Mouse (Mus musculus) kidney, embryonic 15.5 days (tissue): ENCODE data around the gene Mpv17l. TPM values are rescaled to one million over a fixed set of nuclear protein-coding genes. Genes with fewer than 3 reads are reported as not detected.
"Not testable (repeated sequence)": the region's sequence is repeated elsewhere in the genome, so short reads cannot be mapped to it uniquely, and the experiment has no call there.

Experiments used
- ATAC-seq: fragments of 200-750 bp; cut with Nextera tagmentation; replicated peaks from 2 replicates; pipeline ENCODE4 v1.8.0; 2017; ENCODE audit warnings: moderate TSS enrichment; ENCODE audit not compliant: low FRiP score
- H3K27ac ChIP-seq: fragments of 300-500 bp; sonication (generic); 2 replicates; pipeline ENCODE4 v1.5.1; 2015; ENCODE audit warnings: mild to moderate bottlenecking, inconsistent platforms
- H3K27me3 ChIP-seq: fragments of 300-500 bp; sonication (generic); 2 replicates; pipeline ENCODE4 v1.6.1; 2015; ENCODE audit warnings: inconsistent platforms
- H3K36me3 ChIP-seq: fragments of 300-500 bp; sonication (generic); 2 replicates; pipeline ENCODE4 v1.6.1; 2015; ENCODE audit warnings: inconsistent platforms
- H3K4me1 ChIP-seq: fragments of 300-500 bp; sonication (generic); 2 replicates; pipeline ENCODE4 v1.6.1; 2015; ENCODE audit warnings: inconsistent platforms
- H3K4me2 ChIP-seq: fragments of 300-500 bp; sonication (generic); 2 replicates; pipeline ENCODE4 v1.6.1; 2015; ENCODE audit warnings: moderate library complexity, mild to moderate bottlenecking, inconsistent platforms
- H3K4me3 ChIP-seq: fragments of 300-500 bp; sonication (generic); replicated peaks from 2 replicates; pipeline ENCODE4 v1.5.1; 2015; ENCODE audit warnings: mild to moderate bottlenecking, inconsistent platforms
- H3K9ac ChIP-seq: fragments of 300-500 bp; sonication (generic); 2 replicates; pipeline ENCODE4 v1.6.1; 2015; ENCODE audit warnings: mild to moderate bottlenecking, inconsistent platforms
- H3K9me3 ChIP-seq: fragments of 300-500 bp; sonication (generic); replicated peaks from 2 replicates; pipeline ENCODE4 v1.6.1; 2016; ENCODE audit warnings: inconsistent platforms
- WGBS: fragments of 180-500 bp; shearing (Covaris S2); methylation state at CpG from one replicate; pipeline ENCODE4 v1.1.7; 2015; ENCODE audit warnings: mixed read lengths; 5-methylcytosine and 5-hydroxymethylcytosine counted together
- polyA plus RNA-seq: library from polyadenylated mRNA; unstranded; fragments of >200 nt; fragmentation: Nextera tagmentation; extraction: Ambion mirVana; gene quantifications from 2 replicates; pipeline ENCODE4 v1.2.1, GENCODE M21; 2015

Gene Mpv17l
- polyA plus RNA-seq, 1 experiment from 2014 or later: 7.7 TPM

GRCm38 (mm10) chr16:13940847-13941395, 38.0 kb downstream of the Mpv17l start:
- Histone ChIP-seq H3K4me1 (peaks cover 8% of the 10 kb centered on the region), H3K27me3 (no peaks in the 10 kb centered on the region), H3K4me2 (peak overlapping the region; percentile 99), H3K9me3 (no peaks in the 10 kb centered on the region), H3K27ac (no peak overlapping the region), H3K9ac (peak overlapping the region; percentile 53), H3K36me3 (no peaks in the 10 kb centered on the region), H3K4me3 (peak overlapping the region; percentile 67)
- peak; percentile 93 for ATAC-seq
- 2% methylated on average over 34 of the region's 34 CpGs for WGBS

- WGBS: 43% methylated on average over 4 of the region's 4 CpGs
Observed at GRCm38 (mm10) chr16:13944178-13944577, 41.2 kb downstream of the Mpv17l start.

GRCm38 (mm10) chr16:13944752-13945151, 41.8 kb downstream of the Mpv17l start:
- no peak for ATAC-seq

More at GRCm38 (mm10) chr16:13944178-13944577, 41.2 kb downstream of the Mpv17l start:
- Histone ChIP-seq H3K9ac (no peak overlapping the region), H3K27me3 (no peaks in the 10 kb centered on the region), H3K4me1 (peaks cover 8% of the 10 kb centered on the region), H3K9me3 (no peaks in the 10 kb centered on the region), H3K4me2 (no peak overlapping the region), H3K36me3 (no peaks in the 10 kb centered on the region), H3K4me3 (no peak overlapping the region), H3K27ac (no peak overlapping the region)
- ATAC-seq: no peak

GRCm38 (mm10) chr16:13945153-13945552, 42.2 kb downstream of the Mpv17l start:
- peaks cover 8% of the 10 kb centered on the region for H3K4me1 ChIP-seq
- no peak overlapping the region for H3K4me3 ChIP-seq
- no peak overlapping the region for H3K9ac ChIP-seq
- no peak overlapping the region for H3K4me2 ChIP-seq
- no peak overlapping the region for H3K27ac ChIP-seq
- no peak for ATAC-seq
- H3K36me3 ChIP-seq: no peaks in the 10 kb centered on the region
- no peaks in the 10 kb centered on the region for H3K9me3 ChIP-seq
- 78% methylated on average over 4 of the region's 4 CpGs for WGBS
- H3K27me3 ChIP-seq: no peaks in the 10 kb centered on the region

More at GRCm38 (mm10) chr16:13944752-13945151, 41.8 kb downstream of the Mpv17l start:
- Histone ChIP-seq H3K27me3 (no peaks in the 10 kb centered on the region), H3K9me3 (no peaks in the 10 kb centered on the region), H3K36me3 (no peaks in the 10 kb centered on the region), H3K9ac (no peak overlapping the region), H3K27ac (no peak overlapping the region), H3K4me3 (no peak overlapping the region), H3K4me2 (no peak overlapping the region), H3K4me1 (peaks cover 8% of the 10 kb centered on the region)
- 84% methylated on average over 5 of the region's 5 CpGs for WGBS

- 91% methylated on average over 1 of the region's 1 CpGs for WGBS
- H3K9ac ChIP-seq: no peak overlapping the region
- H3K4me3 ChIP-seq: no peak overlapping the region
- ATAC-seq: no peak
- no peaks in the 10 kb centered on the region for H3K36me3 ChIP-seq
- no peaks in the 10 kb centered on the region for H3K9me3 ChIP-seq
- no peaks in the 10 kb centered on the region for H3K27me3 ChIP-seq
- H3K4me2 ChIP-seq: no peak overlapping the region
- H3K27ac ChIP-seq: no peak overlapping the region
- no peaks in the 10 kb centered on the region for H3K4me1 ChIP-seq
Observed at GRCm38 (mm10) chr16:13946306-13946705, 43.3 kb downstream of the Mpv17l start.

GRCm38 (mm10) chr16:13951245-13951644, 48.3 kb downstream of the Mpv17l start:
- ATAC-seq: no peak
- 70% methylated on average over 3 of the region's 3 CpGs for WGBS
- Histone ChIP-seq H3K4me3 (no peak overlapping the region), H3K27me3 (no peaks in the 10 kb centered on the region), H3K4me1 (no peaks in the 10 kb centered on the region), H3K36me3 (no peaks in the 10 kb centered on the region), H3K9ac (no peak overlapping the region), H3K9me3 (no peaks in the 10 kb centered on the region), H3K4me2 (no peak overlapping the region), H3K27ac (no peak overlapping the region)

- H3K27ac ChIP-seq: no peak overlapping the region
Observed at GRCm38 (mm10) chr16:13962053-13962452, 59.1 kb downstream of the Mpv17l start.

GRCm38 (mm10) chr16:13969096-13969495, 66.1 kb downstream of the Mpv17l start:
- H3K4me3 ChIP-seq: no peak overlapping the region
- H3K4me2 ChIP-seq: no peak overlapping the region
- no peaks in the 10 kb centered on the region for H3K4me1 ChIP-seq
- ATAC-seq: no peak
- H3K9ac ChIP-seq: no peak overlapping the region
- no peaks in the 10 kb centered on the region for H3K27me3 ChIP-seq
- H3K27ac ChIP-seq: no peak overlapping the region
- 86% methylated on average over 1 of the region's 1 CpGs for WGBS
- no peaks in the 10 kb centered on the region for H3K36me3 ChIP-seq
- H3K9me3 ChIP-seq: no peaks in the 10 kb centered on the region

More at GRCm38 (mm10) chr16:13962053-13962452, 59.1 kb downstream of the Mpv17l start:
- no peak overlapping the region for H3K9ac ChIP-seq
- no peaks in the 10 kb centered on the region for H3K4me1 ChIP-seq
- no peak for ATAC-seq
- H3K9me3 ChIP-seq: no peaks in the 10 kb centered on the region
- no peaks in the 10 kb centered on the region for H3K27me3 ChIP-seq
- 32% methylated on average over 1 of the region's 1 CpGs for WGBS
- no peak overlapping the region for H3K4me3 ChIP-seq
- no peaks in the 10 kb centered on the region for H3K36me3 ChIP-seq
- no peak overlapping the region for H3K4me2 ChIP-seq

- 92% methylated on average over 8 of the region's 8 CpGs for WGBS
- no peak overlapping the region for H3K4me3 ChIP-seq
- H3K36me3 ChIP-seq: no peaks in the 10 kb centered on the region
- H3K4me2 ChIP-seq: no peak overlapping the region
- no peak overlapping the region for H3K27ac ChIP-seq
- H3K27me3 ChIP-seq: no peaks in the 10 kb centered on the region
- no peak for ATAC-seq
- H3K4me1 ChIP-seq: no peaks in the 10 kb centered on the region
- no peaks in the 10 kb centered on the region for H3K9me3 ChIP-seq
- H3K9ac ChIP-seq: no peak overlapping the region
Observed at GRCm38 (mm10) chr16:13972051-13972450, 69.1 kb downstream of the Mpv17l start.

- H3K9ac ChIP-seq, H3K4me2 ChIP-seq, H3K4me3 ChIP-seq, ATAC-seq, H3K4me1 ChIP-seq, H3K9me3 ChIP-seq, H3K27ac ChIP-seq, H3K27me3 ChIP-seq, H3K36me3 ChIP-seq: not testable (repeated sequence)
- WGBS: 74% methylated on average over 4 of the region's 4 CpGs
Observed at GRCm38 (mm10) chr16:13976358-13976896, 73.5 kb downstream of the Mpv17l start.

GRCm38 (mm10) chr16:13977026-13977425, 74.1 kb downstream of the Mpv17l start:
- not testable (repeated sequence) for H3K36me3 ChIP-seq, H3K4me2 ChIP-seq, H3K4me3 ChIP-seq, H3K9ac ChIP-seq, H3K27ac ChIP-seq, H3K27me3 ChIP-seq, H3K4me1 ChIP-seq, H3K9me3 ChIP-seq, ATAC-seq
- WGBS: 53% methylated on average over 1 of the region's 1 CpGs

- H3K9ac ChIP-seq, H3K27ac ChIP-seq, H3K4me3 ChIP-seq, ATAC-seq, H3K4me1 ChIP-seq, H3K9me3 ChIP-seq, H3K36me3 ChIP-seq, H3K27me3 ChIP-seq, H3K4me2 ChIP-seq: not testable (repeated sequence)
- WGBS: 74% methylated on average over 3 of the region's 3 CpGs
Observed at GRCm38 (mm10) chr16:13981726-13982125, 78.8 kb downstream of the Mpv17l start.

- peaks cover 4% of the 10 kb centered on the region; the same call in 1 of the 2 replicates for H3K27me3 ChIP-seq
- H3K4me3 ChIP-seq: no peak overlapping the region
- WGBS: 90% methylated on average over 5 of the region's 5 CpGs
- H3K4me2 ChIP-seq: no peak overlapping the region
- no peaks in the 10 kb centered on the region for H3K9me3 ChIP-seq
- H3K9ac ChIP-seq: no peak overlapping the region
- no peak for ATAC-seq
- H3K36me3 ChIP-seq: no peaks in the 10 kb centered on the region
- H3K27ac ChIP-seq: no peak overlapping the region
- H3K4me1 ChIP-seq: peaks cover 14% of the 10 kb centered on the region
Observed at GRCm38 (mm10) chr16:13983161-13983560, 80.2 kb downstream of the Mpv17l start.
